6 mouse cellular contexts compared by ENCODE assay signal in genomic region chr10:105652475-105652874, GRCm38 (mm10).
"Had no signal": no experiment of that assay in that cellular context is flagged by ENCODE, and none has a peak within 500 bp of the region (broad histone marks: within the 10 kb centered on the region; RNA-seq: fewer than 3 reads in every experiment).

No protein-coding gene starts in this region.

- DNase-seq: kidney, postnatal 25 days; layer of hippocampus, adult 9-11 months; liver; liver, embryonic 13.5 days; liver, postnatal 0 days; midbrain, embryonic 14.5 days had no signal
